Mouse (Mus musculus) stomach, adult 2 months (tissue): ENCODE results near the gene Pkdcc. TPM values are rescaled to one million over a fixed set of nuclear protein-coding genes. Genes with fewer than 3 reads are reported as not detected.

Experiments
- polyA plus RNA-seq: library from polyadenylated mRNA; depleted of rRNA; stranded (reverse); fragments of >200 nt; gene quantifications from 2 replicates; pipeline ENCODE4 v1.2.3, GENCODE M21; 2012; rRNA removed

Gene Pkdcc
- polyA plus RNA-seq = 54.8 and 58.1 TPM in 2 replicates

GRCm38 (mm10) chr17:83214674-83215528 is at the start of gene Pkdcc:
Gene Pkdcc (plus strand): TSS chr17:83215292.

Other genes with a start within 250 kb of the Pkdcc start
- gene Eml4, start 135.6 kb downstream of the Pkdcc start, polyA plus RNA-seq = 1.7 and 2.5 TPM in 2 replicates